Mouse (Mus musculus): ENCODE data around the gene Trank1. TPM values are rescaled to one million over a fixed set of nuclear protein-coding genes. Genes with fewer than 3 reads are reported as not detected.

Trank1 gene
- polyA plus RNA-seq, 1 experiment from 2014 or later: 0.22 TPM

DNA sequence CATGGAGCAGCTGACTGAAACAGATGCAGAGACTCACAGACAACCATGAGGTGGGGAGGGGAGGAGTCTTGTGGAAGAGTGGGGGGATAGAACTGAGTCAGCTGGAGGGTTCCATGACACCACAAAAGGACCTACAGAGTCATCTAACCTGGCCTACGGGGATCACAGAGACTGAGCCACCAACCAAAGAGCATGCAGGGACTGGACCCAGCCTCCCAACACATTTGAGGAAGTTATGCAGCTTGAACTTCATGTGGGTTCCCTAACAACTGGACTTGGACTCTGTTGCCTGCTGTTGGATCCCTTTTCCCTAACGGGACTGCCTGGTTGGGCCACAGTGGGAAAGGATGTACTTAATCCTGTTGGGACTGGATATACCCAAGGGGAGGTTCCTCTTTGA lies 16.2 kb upstream of the Trank1 start:
- ATAC-seq: no peak
- no peaks in the 10 kb centered on the region for H3K9me3 ChIP-seq (ENCODE audit: control insufficient read depth, low read length)
- no peak overlapping the region for H3K4me2 ChIP-seq (ENCODE audit: low read depth, low read length)

DNA sequence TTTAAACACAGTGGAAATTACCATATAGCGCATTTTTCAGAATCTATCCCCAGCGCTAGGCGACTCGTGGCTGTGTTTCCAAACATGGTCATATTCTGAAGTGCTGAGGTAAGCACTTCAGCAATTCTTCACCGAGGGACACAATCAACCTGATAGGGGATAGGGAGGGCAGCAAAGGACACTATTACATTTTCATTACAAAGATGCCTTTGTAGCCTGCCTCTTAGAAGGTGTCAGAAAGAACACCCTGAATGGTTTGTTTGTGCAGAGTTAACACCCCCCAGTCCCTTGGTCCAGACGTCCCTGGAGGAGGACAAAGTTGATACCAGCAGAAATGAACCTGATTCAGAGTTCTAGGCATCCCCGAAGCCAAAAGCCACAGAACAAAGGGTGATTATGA lies 15.1 kb upstream of the Trank1 start:
- Histone ChIP-seq H3K9me3 (ENCODE audit: control insufficient read depth, low read length) (no peaks in the 10 kb centered on the region), H3K4me3 (ENCODE audit: low read length) (no peak overlapping the region), H3K4me2 (ENCODE audit: low read depth, low read length) (no peak overlapping the region), H3K9ac (ENCODE audit: low read depth, low read length) (no peak overlapping the region), H3K27me3 (replicated peaks; ENCODE audit: control insufficient read depth, insufficient read depth, low read length) (no peaks in the 10 kb centered on the region), H3K36me3 (ENCODE audit: control insufficient read depth, insufficient read depth, low read length) (no peaks in the 10 kb centered on the region), H3K27ac (ENCODE audit: low read length) (no peak overlapping the region), H3K4me1 (ENCODE audit: control insufficient read depth, insufficient read depth, low read length) (no peaks in the 10 kb centered on the region)
- 73% methylated on average over 7 of the region's 7 CpGs for WGBS
- no peak for ATAC-seq

More for the DNA sequence above, 16.2 kb upstream of the Trank1 start:
- no peaks in the 10 kb centered on the region for H3K27me3 ChIP-seq (replicated peaks; ENCODE audit: control insufficient read depth, insufficient read depth, low read length)
- no peak overlapping the region for H3K4me3 ChIP-seq (ENCODE audit: low read length)
- H3K9ac ChIP-seq (ENCODE audit: low read depth, low read length): no peak overlapping the region
- H3K4me1 ChIP-seq (ENCODE audit: control insufficient read depth, insufficient read depth, low read length): no peaks in the 10 kb centered on the region
- no peak overlapping the region for H3K27ac ChIP-seq (ENCODE audit: low read length)
- no peaks in the 10 kb centered on the region for H3K36me3 ChIP-seq (ENCODE audit: control insufficient read depth, insufficient read depth, low read length)
- 75% methylated on average over 2 of the region's 2 CpGs for WGBS

DNA sequence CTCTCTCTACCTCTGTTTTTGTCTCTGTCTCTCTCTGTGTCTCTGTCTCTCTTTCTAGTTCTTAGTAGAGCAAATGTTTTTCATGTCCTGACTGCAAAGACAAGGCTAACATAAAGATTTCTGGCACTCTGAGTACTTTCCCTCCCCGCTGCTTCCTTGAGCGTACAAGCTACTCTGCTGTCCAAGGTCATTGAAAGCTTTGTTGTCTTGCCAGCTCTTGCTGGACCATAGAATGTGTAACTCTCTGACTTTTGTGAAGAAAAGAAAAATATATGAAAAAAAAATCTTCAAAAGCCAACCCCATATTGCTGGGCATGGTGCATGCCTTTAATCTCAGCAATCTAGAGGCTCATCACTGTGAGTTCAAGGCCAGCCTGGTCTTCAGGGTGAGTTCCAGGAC lies 12.9 kb upstream of the Trank1 start:
- Histone ChIP-seq H3K4me3 (ENCODE audit: low read length) (no peak overlapping the region), H3K4me1 (ENCODE audit: control insufficient read depth, insufficient read depth, low read length) (no peaks in the 10 kb centered on the region), H3K27ac (ENCODE audit: low read length) (no peak overlapping the region), H3K9ac (ENCODE audit: low read depth, low read length) (no peak overlapping the region), H3K36me3 (ENCODE audit: control insufficient read depth, insufficient read depth, low read length) (no peaks in the 10 kb centered on the region), H3K27me3 (replicated peaks; ENCODE audit: control insufficient read depth, insufficient read depth, low read length) (no peaks in the 10 kb centered on the region), H3K4me2 (ENCODE audit: low read depth, low read length) (no peak overlapping the region), H3K9me3 (ENCODE audit: control insufficient read depth, low read length) (no peaks in the 10 kb centered on the region)
- 62% methylated on average over 2 of the region's 2 CpGs for WGBS
- ATAC-seq: no peak

DNA sequence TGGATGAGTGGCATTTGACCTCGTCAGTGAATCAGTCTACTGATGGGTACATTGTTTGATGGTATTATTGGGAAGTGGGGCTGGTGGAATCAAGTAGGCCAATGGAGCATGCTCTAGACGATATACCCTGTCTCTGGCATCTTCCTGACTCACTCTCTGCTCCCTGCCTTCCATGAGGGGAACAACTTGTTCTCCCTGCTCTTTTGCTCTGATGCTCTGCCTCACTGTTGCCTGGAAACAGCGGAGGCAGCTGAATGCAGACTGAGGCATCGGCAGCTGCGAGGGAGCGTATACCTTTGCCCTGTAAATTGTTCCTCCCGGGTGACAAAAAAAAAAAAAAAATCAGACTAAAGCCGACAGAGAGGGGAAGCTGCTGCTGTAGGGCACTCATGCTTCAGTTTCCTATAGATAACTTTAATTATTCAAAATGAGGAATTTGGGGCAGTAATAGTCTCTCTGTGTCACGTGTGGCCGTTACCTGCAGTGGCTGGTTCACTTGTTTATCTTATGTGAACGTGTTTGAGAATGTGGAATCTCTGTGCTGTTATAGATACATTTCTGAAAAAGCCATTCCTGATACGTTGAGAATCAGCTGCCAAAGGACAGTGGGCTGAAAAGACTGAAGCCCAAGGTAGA lies 9.2 kb upstream of the Trank1 start:
- ATAC-seq: no peak
- Histone ChIP-seq H3K4me3 (ENCODE audit: low read length) (no peak overlapping the region), H3K27ac (ENCODE audit: low read length) (no peak overlapping the region), H3K9ac (ENCODE audit: low read depth, low read length) (no peak overlapping the region), H3K36me3 (ENCODE audit: control insufficient read depth, insufficient read depth, low read length) (no peaks in the 10 kb centered on the region), H3K9me3 (ENCODE audit: control insufficient read depth, low read length) (no peaks in the 10 kb centered on the region), H3K4me1 (ENCODE audit: control insufficient read depth, insufficient read depth, low read length) (no peaks in the 10 kb centered on the region), H3K27me3 (replicated peaks; ENCODE audit: control insufficient read depth, insufficient read depth, low read length) (no peaks in the 10 kb centered on the region), H3K4me2 (ENCODE audit: low read depth, low read length) (no peak overlapping the region)
- 64% methylated on average over 12 of the region's 12 CpGs for WGBS

DNA sequence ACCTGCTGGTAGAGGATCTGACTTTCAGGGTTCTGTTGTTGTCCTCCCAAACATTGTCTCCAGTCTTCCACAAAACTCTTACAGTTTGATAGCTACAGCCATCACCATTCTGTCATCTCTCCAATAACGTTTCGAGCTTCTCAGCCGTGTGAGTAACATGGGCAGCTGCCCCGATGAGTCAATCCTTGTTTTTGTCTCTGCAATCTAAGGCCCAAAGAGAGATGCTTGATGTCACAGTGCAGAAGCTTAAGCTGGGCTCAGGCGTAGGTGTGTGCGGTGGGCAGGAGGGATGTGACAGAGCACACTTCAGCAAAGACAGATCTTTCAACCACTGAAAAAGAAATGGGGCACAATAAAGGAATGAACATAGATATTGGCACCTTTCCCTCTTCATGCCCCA lies 7.5 kb upstream of the Trank1 start:
- Histone ChIP-seq H3K27ac (ENCODE audit: low read length) (no peak overlapping the region), H3K4me3 (ENCODE audit: low read length) (no peak overlapping the region), H3K36me3 (ENCODE audit: control insufficient read depth, insufficient read depth, low read length) (no peaks in the 10 kb centered on the region), H3K27me3 (replicated peaks; ENCODE audit: control insufficient read depth, insufficient read depth, low read length) (no peaks in the 10 kb centered on the region; the same call in 1 of the 2 replicates), H3K4me1 (ENCODE audit: control insufficient read depth, insufficient read depth, low read length) (no peaks in the 10 kb centered on the region), H3K9ac (ENCODE audit: low read depth, low read length) (no peak overlapping the region), H3K4me2 (ENCODE audit: low read depth, low read length) (no peak overlapping the region), H3K9me3 (ENCODE audit: control insufficient read depth, low read length) (no peaks in the 10 kb centered on the region)
- WGBS: 90% methylated on average over 6 of the region's 6 CpGs
- no peak for ATAC-seq

DNA sequence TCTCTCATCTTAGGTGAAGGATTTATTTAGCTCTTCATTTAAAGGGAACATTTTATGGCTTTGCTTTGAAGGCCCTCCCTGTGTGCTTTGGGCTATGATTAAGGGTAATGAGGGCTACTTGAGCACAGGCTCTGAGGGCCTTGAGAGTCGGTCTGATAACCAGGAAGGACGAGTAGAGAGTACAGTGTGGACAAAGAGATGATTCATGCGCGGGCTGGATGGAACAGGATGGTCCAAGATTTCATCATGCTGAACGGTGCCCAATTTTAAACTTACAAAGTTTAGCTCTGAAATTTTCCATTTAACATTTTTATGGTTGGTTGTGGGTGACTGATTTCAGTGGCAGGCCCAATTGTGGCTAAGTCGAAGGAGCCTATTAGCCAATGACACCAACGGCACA lies 5.4 kb upstream of the Trank1 start:
- H3K27ac ChIP-seq (ENCODE audit: low read length): no peak overlapping the region
- ATAC-seq: no peak
- H3K36me3 ChIP-seq (ENCODE audit: control insufficient read depth, insufficient read depth, low read length): no peaks in the 10 kb centered on the region
- H3K4me2 ChIP-seq (ENCODE audit: low read depth, low read length): no peak overlapping the region
- H3K4me1 ChIP-seq (ENCODE audit: control insufficient read depth, insufficient read depth, low read length): no peaks in the 10 kb centered on the region
- no peak overlapping the region for H3K9ac ChIP-seq (ENCODE audit: low read depth, low read length)
- WGBS: 64% methylated on average over 7 of the region's 7 CpGs
- peaks cover 6% of the 10 kb centered on the region for H3K27me3 ChIP-seq (replicated peaks; ENCODE audit: control insufficient read depth, insufficient read depth, low read length)
- H3K4me3 ChIP-seq (ENCODE audit: low read length): no peak overlapping the region
- H3K9me3 ChIP-seq (ENCODE audit: control insufficient read depth, low read length): no peaks in the 10 kb centered on the region

DNA sequence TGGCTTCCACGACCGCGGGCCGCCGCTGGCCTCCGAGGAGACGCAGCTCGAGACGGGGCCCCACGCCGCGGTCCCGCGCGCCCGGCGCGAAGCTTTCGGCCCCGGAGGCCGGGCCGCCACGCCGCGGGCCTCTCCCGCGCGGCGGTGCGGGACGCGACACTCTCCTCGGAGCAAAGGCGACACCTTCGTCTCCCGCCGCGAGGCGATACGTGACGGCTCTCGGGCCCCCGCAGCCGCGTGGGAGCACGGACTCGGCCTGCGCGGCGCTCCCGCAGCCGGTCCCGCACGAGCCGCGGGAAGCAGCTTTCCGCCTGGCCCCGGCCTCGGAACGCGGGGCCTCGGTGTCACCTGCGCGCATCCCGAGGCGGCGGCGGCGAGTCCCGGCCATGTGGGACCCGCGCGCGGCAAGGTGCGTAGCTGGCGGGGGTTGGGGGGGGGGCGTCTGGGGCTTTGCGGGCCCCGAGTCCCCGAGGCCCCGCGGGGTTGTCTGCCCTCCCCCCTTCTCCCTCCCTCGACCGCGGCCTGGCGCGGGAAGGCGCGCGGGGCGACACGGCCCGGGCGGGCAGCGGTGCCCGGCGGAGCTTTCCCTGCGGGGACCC lies 403 bp downstream of the Trank1 start:
- H3K9ac ChIP-seq (ENCODE audit: low read depth, low read length): peak overlapping the region; percentile 20; the same call in 1 of the 2 replicates
- WGBS: 2% methylated on average over 89 of the region's 98 CpGs
- peak; percentile 33; the same call in 1 of the 2 replicates for ATAC-seq
- H3K4me2 ChIP-seq (ENCODE audit: low read depth, low read length): peak overlapping the region; percentile 88
- H3K27ac ChIP-seq (ENCODE audit: low read length): no peak overlapping the region
- H3K9me3 ChIP-seq (ENCODE audit: control insufficient read depth, low read length): no peaks in the 10 kb centered on the region
- no peaks in the 10 kb centered on the region for H3K36me3 ChIP-seq (ENCODE audit: control insufficient read depth, insufficient read depth, low read length)
- peaks cover 11% of the 10 kb centered on the region for H3K4me1 ChIP-seq (ENCODE audit: control insufficient read depth, insufficient read depth, low read length)
- H3K4me3 ChIP-seq (ENCODE audit: low read length): peak overlapping the region; percentile 49
- H3K27me3 ChIP-seq (replicated peaks; ENCODE audit: control insufficient read depth, insufficient read depth, low read length): peaks cover 28% of the 10 kb centered on the region

DNA sequence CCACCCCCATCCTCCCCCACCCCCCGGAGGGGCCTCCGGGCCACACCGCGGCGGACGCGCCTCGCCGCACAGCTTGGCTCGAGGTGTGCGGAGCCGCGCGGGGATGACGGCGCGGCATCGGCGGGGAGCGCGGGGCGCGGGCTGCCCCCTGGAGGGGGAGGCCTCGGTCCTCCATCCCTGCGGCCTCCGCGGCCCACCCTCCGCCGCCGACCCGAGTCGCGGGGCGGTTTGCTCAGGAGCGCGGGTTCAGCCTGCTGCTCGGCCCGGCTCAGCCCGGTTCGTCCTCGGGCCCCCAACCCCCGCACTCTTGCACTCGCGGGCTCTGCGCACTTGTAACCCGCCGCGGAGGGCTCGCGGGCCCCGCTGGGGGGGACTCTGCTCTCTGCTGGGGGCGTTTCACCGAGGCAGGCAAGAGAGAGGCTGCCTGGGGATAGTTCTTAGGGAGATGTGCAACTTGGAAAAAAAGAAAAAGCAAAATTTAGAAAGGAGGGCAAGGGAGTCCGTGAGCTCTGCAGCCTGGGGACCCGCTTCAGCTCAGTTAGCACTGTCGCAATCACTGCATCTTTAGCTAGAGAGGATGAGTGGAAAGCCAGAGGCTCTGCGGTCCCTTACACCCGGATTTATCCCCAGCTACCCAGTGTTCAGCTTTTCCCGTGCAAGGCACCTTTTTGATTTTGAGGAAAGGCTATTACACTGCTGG lies 1.1 kb downstream of the Trank1 start:
- Histone ChIP-seq H3K27me3 (replicated peaks; ENCODE audit: control insufficient read depth, insufficient read depth, low read length) (peaks cover 28% of the 10 kb centered on the region), H3K9me3 (ENCODE audit: control insufficient read depth, low read length) (no peaks in the 10 kb centered on the region), H3K27ac (ENCODE audit: low read length) (no peak overlapping the region), H3K36me3 (ENCODE audit: control insufficient read depth, insufficient read depth, low read length) (no peaks in the 10 kb centered on the region), H3K4me3 (ENCODE audit: low read length) (peak overlapping the region; percentile 49), H3K9ac (ENCODE audit: low read depth, low read length) (peak overlapping the region; percentile 20; the same call in 1 of the 2 replicates), H3K4me2 (ENCODE audit: low read depth, low read length) (peak overlapping the region; percentile 88), H3K4me1 (ENCODE audit: control insufficient read depth, insufficient read depth, low read length) (peaks cover 11% of the 10 kb centered on the region)
- no peak for ATAC-seq
- under 1% methylated on average over 47 of the region's 59 CpGs for WGBS

DNA sequence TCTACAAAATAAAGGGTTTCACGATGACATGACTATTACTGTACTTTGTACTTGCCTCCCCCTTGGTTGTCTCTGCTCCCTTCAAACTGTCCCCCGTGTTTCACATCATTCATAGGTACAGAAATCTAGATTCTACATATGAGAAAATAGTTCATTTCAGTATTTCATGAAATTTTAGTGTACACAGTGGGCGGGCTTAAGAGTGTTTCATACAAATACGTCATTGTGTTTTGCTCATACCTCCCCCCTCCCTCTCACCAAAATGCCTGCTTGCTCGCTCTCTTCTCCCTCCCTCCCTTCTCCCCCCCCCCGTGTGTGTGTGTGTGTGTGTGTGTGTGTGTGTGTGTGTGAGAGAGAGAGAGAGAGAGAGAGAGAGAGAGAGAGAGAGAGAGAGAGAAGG lies 1.8 kb downstream of the Trank1 start:
- 16% methylated on average over 6 of the region's 6 CpGs for WGBS
- Histone ChIP-seq H3K9ac (ENCODE audit: low read depth, low read length) (no peak overlapping the region), H3K9me3 (ENCODE audit: control insufficient read depth, low read length) (no peaks in the 10 kb centered on the region), H3K4me1 (ENCODE audit: control insufficient read depth, insufficient read depth, low read length) (peaks cover 11% of the 10 kb centered on the region), H3K27me3 (replicated peaks; ENCODE audit: control insufficient read depth, insufficient read depth, low read length) (peaks cover 28% of the 10 kb centered on the region), H3K4me3 (ENCODE audit: low read length) (no peak overlapping the region), H3K4me2 (ENCODE audit: low read depth, low read length) (no peak overlapping the region), H3K27ac (ENCODE audit: low read length) (no peak overlapping the region), H3K36me3 (ENCODE audit: control insufficient read depth, insufficient read depth, low read length) (no peaks in the 10 kb centered on the region)
- ATAC-seq: no peak
